Mouse (Mus musculus): ENCODE data around the gene 2200002D01Rik.

Gene 2200002D01Rik

GRCm38 (mm10) chr7:29248261-29248841 lies at the start of gene 2200002D01Rik:
Gene 2200002D01Rik, minus strand, starts transcription at chr7:29248466.
- peak; percentile 27 to 34 for DNase-seq

DNA sequence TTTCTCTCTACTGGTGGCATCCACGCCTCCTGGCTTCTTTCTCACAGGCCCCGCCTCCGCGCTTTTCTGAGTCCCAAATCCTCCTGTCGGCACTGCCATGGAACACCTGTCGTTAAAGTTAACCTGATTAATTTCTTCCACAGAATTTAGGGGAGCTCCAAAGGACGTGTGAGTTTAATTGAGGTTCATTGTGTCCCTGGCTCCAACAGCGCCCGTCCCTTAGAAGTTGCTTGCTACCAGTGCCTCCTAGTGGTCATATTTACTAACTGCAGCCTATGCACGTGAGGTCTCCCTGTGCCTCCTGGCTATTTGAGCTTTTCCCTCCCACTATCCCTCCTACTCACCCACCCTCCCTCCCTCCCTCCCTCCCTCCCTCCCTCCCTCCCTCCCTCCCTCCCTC lies 48.7 kb upstream of the 2200002D01Rik start:
- DNase-seq, result peak; percentile 66 to 70

- no peak for DNase-seq
Measured at GRCm38 (mm10) chr7:29295861-29296647, 47.8 kb upstream of the 2200002D01Rik start.

DNA sequence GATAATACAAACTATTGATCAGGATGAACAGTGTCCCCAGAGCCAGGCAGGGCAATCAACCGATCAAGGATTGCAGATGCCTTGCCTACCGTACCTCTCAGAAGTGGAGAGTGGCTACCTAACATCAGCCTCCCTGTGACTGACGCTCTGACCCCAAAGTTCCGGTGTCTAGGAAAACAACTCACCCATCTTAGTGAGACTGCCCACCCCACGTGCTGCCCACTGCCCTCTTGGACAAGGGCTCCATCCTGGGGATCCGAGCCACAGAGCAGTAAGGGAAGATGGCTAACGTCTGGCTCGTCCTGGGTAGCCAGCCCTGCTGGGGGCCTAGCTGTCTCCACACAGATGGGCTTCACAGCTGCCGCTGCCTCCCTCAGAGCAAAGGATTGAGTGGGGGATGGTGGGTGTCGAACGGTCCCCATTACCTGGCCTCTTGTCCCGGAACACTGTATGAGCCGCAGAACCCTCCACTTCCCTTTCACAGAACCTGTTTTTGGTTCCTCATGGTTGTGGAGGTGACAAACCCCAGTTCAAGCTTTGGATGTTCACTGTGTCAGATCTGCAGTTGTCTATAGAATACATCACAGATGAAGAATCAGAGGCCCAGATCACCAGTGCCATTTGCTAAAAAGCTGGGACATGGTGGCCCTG lies 46.0 kb upstream of the 2200002D01Rik start:
- no peak for DNase-seq

GRCm38 (mm10) chr7:29293131-29294065 lies 45.1 kb upstream of the 2200002D01Rik start:
- no peak for DNase-seq

GRCm38 (mm10) chr7:29292458-29293098 lies 44.3 kb upstream of the 2200002D01Rik start:
- no peak for DNase-seq

GRCm38 (mm10) chr7:29291616-29292457 lies 43.6 kb upstream of the 2200002D01Rik start:
- no peak for DNase-seq

GRCm38 (mm10) chr7:29290691-29291485 lies 42.6 kb upstream of the 2200002D01Rik start:
- DNase-seq, result no peak

DNA sequence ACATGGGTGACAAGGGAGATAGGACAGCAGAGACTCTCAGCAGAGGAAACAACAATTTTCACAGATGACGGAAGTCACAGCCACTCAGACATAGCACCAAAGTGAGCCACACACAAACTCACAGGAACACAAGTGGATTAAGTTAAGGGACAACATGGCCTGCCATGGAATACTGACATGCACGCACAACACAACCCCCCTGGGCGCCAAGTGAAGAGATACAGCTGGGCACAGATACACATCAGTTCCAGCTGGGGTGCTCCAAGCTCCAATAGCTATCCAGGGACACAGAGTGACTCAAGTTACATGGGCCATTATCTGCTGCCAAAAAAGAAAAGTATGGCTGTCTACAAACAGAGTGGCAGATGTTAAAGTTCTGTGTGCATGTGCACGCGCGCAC lies 41.6 kb upstream of the 2200002D01Rik start:
- DNase-seq, result no peak

- peak; percentile 81 for DNase-seq
Measured at GRCm38 (mm10) chr7:29288942-29289638, 40.8 kb upstream of the 2200002D01Rik start, which contains the start of gene Ppp1r14a. Gene Ppp1r14a, plus strand, starts transcription at chr7:29289308.

DNA sequence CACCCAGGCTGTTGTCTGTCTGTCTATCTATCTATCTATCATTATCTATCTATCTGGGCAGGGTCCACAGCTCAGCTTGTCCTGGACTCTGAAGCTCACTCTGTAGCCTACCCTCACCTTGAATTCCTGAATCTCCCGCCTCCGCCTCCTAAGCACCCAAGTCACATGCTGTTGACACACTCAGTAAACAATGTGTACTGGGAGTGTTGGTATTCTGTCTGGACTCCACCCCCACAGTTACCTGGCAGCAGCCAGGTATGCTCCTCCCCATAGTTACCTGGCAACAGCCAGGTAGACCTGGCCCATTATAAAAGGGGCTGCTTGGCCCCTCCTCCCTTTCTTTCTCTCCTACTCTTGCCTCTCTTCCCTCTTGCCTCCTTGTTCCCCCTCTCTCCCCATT lies 39.8 kb upstream of the 2200002D01Rik start:
- DNase-seq, result no peak

DNA sequence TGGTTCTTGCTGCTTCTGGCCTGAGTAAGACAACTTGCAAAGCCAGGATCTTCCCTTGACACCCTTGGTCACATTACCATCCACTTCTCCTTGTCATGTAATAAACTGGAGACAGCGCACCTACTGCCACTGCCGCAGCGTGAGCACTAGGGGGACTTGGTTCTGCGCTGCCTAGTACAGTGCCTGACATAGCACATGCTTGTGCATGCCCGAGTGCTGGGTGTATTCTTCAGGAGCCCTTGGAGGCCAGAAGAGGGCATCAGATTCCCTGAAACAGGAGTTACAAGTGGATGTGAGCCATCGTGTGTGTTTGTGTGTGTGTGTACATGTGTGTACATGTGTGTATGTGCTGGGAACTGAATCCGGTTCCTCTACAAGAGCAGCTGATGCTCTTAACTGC lies 39.2 kb upstream of the 2200002D01Rik start:
- no peak for DNase-seq

GRCm38 (mm10) chr7:29284523-29284922 lies 36.3 kb upstream of the 2200002D01Rik start:
- no peak for DNase-seq

DNA sequence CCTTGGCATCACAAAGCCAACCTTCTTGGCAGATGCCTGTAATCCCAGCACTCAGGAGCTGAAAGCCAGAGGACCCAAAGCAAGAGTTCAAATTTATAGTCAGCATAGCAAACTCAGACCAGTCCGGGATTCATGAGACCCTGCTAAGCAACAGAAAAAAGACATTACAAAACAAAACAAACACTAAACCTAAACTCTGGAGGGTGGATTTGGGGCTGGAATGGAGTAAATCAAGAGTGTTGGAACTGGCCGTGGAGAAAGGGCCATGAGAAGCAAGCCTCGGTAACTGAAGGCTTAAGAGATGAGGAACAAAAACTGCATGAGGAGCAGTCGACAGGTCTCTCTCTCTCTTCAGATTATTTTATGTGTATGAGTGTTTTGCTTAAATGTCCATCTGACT lies 35.6 kb upstream of the 2200002D01Rik start:
- no peak for DNase-seq

GRCm38 (mm10) chr7:29282074-29282554 lies 33.8 kb upstream of the 2200002D01Rik start:
- DNase-seq, result no peak

- DNase-seq, result peak; percentile 81 to 83
Measured at GRCm38 (mm10) chr7:29281201-29282073, 33.2 kb upstream of the 2200002D01Rik start, which contains the start of gene Spint2. Gene Spint2, minus strand, starts transcription at chr7:29281912.

GRCm38 (mm10) chr7:29280801-29281200 lies 32.5 kb upstream of the 2200002D01Rik start:
- no peak for DNase-seq

- DNase-seq, result no peak
Measured at GRCm38 (mm10) chr7:29279924-29280323, 31.7 kb upstream of the 2200002D01Rik start.

Data from B cell, adult 2 months (primary cell).